Mouse (Mus musculus) midbrain, embryonic 13.5 days (tissue): ENCODE measurements at regions not wholly inside any gene's neighbourhood (a gene's known extent, or its start where the extent isn't known, plus 50 kb on each side); places are given as distances from the start of the nearest gene placed in this dataset.
A peak's percentile ranks its signal among the peaks of the same experiment; 100 is the strongest.
"Not testable (repeated sequence)": the region's sequence is repeated elsewhere in the genome, so short reads cannot be mapped to it uniquely, and the experiment has no call there.

Experiments used
- ATAC-seq: fragments of 200-750 bp; cut with Nextera tagmentation; 2 replicates; pipeline ENCODE4 v1.8.0; 2017; ENCODE audit warnings: mild to moderate bottlenecking, moderate TSS enrichment, moderate library complexity
- H3K27ac ChIP-seq: fragments of 300-500 bp; sonication (generic); 2 replicates; pipeline ENCODE4 v1.5.1; 2015; ENCODE audit warnings: inconsistent platforms, mild to moderate bottlenecking, moderate library complexity
- H3K27me3 ChIP-seq: fragments of 300-500 bp; sonication (generic); 2 replicates; pipeline ENCODE4 v1.6.1; 2015; ENCODE audit warnings: mild to moderate bottlenecking, inconsistent platforms
- H3K36me3 ChIP-seq: fragments of 300-500 bp; sonication (generic); 2 replicates; pipeline ENCODE4 v1.6.1; 2015; ENCODE audit warnings: mild to moderate bottlenecking, inconsistent platforms
- H3K4me1 ChIP-seq: fragments of 300-500 bp; sonication (generic); replicated peaks from 2 replicates; pipeline ENCODE4 v1.6.1; 2015; ENCODE audit warnings: inconsistent platforms
- H3K4me2 ChIP-seq: fragments of 300-500 bp; sonication (generic); replicated peaks from 2 replicates; pipeline ENCODE4 v1.6.1; 2015; ENCODE audit warnings: moderate library complexity, mild to moderate bottlenecking, inconsistent platforms
- H3K4me3 ChIP-seq: fragments of 300-500 bp; sonication (generic); replicated peaks from 2 replicates; pipeline ENCODE4 v1.5.1; 2015; ENCODE audit warnings: mild to moderate bottlenecking, inconsistent platforms
- H3K9ac ChIP-seq: fragments of 300-500 bp; sonication (generic); replicated peaks from 2 replicates; pipeline ENCODE4 v1.6.1; 2015; ENCODE audit warnings: mild to moderate bottlenecking, inconsistent platforms
- H3K9me3 ChIP-seq: fragments of 300-500 bp; sonication (generic); 2 replicates; pipeline ENCODE4 v1.6.1; 2016; ENCODE audit warnings: mild to moderate bottlenecking, inconsistent platforms
- WGBS: fragments of 180-500 bp; shearing (Covaris S2); methylation state at CpG from one replicate; pipeline ENCODE4 v1.1.7; 2015; 5-methylcytosine and 5-hydroxymethylcytosine counted together

DNA sequence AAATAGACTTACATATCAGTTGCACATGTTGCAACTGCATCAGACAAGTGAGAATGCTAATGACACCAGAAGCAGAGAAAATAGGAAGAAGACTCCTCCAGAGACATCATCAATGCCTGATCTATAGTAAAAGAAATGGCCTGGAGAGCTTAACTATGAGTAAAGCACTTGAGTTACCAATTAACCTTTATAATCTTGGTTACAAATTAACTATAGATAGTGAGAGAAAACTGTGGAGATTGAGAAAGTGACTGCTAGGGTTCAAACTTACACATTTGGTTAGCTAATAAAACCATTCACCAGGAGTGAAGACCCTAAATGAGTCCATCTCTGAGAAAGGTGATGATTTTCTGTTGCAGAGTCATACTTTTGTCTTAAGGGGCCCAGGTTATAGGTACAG, 307.4 kb downstream of the Phex start:
- no peaks in the 10 kb centered on the region for H3K9me3 ChIP-seq
- no peak overlapping the region for H3K27ac ChIP-seq
- H3K4me1 ChIP-seq: no peaks in the 10 kb centered on the region
- H3K27me3 ChIP-seq: no peaks in the 10 kb centered on the region
- no peak for ATAC-seq
- H3K4me3 ChIP-seq: no peak overlapping the region
- no peaks in the 10 kb centered on the region for H3K36me3 ChIP-seq
- H3K4me2 ChIP-seq: no peak overlapping the region
- H3K9ac ChIP-seq: no peak overlapping the region

DNA sequence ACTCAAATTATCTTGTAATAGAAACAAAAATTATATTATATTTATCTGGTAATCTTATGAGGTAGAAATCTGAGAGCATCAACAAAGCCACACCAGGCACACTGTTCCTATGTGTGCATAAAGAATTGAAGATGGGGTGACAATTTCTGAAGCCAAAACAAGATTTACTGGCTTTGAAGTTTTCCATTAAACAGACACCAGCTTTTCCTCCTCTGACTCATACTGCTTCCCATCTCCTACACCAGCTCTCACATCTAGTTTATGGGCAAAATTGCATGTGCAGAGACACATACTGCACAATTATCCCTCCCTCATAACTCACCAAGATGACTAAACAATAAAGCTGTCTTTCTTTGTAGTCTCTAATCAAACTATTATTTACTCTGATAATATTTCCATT, 335.1 kb downstream of the Phex start:
- H3K27me3 ChIP-seq: no peaks in the 10 kb centered on the region
- ATAC-seq: no peak
- no peaks in the 10 kb centered on the region for H3K36me3 ChIP-seq
- no peaks in the 10 kb centered on the region for H3K4me1 ChIP-seq
- no peak overlapping the region for H3K4me3 ChIP-seq
- H3K4me2 ChIP-seq: no peak overlapping the region
- no peaks in the 10 kb centered on the region for H3K9me3 ChIP-seq
- H3K27ac ChIP-seq: no peak overlapping the region
- no peak overlapping the region for H3K9ac ChIP-seq

DNA sequence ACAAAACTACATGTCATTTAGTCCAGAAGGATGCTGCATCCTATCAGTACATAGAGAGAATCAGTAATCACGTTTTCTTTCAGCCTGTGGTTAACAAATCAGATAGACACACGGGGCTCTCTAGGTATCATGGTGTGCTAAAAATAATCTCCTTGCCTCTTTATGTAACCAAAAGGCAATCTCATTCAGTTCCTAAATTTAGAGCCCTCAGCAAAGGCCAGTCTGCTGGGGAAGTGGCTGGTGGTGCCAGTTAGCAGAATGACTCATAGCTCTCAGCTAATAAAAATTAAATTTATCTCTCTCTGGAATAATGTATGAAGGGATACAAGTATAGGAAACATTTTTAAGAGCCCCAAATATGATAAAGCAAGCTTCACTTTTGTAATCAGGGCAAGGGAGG, 335.5 kb downstream of the Phex start:
- whole genome bisulfite sequencing: 48% methylated on average over 2 of the region's 2 CpGs
- no peaks in the 10 kb centered on the region for H3K36me3 ChIP-seq
- no peak for ATAC-seq
- H3K4me3 ChIP-seq: no peak overlapping the region
- H3K27ac ChIP-seq: no peak overlapping the region
- H3K27me3 ChIP-seq: no peaks in the 10 kb centered on the region
- H3K9me3 ChIP-seq: no peaks in the 10 kb centered on the region
- H3K4me2 ChIP-seq: no peak overlapping the region
- H3K9ac ChIP-seq: no peak overlapping the region
- no peaks in the 10 kb centered on the region for H3K4me1 ChIP-seq

DNA sequence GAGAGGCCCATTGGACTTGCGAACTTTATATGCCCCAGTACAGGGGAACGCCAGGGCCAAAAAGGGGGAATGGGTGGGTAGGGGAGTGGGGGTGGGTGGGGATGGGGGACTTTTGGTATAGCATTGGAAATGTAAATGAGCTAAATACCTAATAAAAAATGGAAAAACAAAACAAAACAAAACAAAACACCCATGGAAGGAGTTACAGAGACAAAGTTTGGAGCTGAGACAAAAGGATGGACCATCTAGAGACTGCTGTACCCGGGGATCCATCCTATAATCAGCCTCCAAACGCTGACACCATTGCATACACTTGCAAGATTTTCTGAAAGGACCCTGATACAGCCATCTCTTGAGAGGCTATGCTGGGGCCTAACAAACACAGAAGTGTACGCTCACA, 337.1 kb downstream of the Phex start:
- not testable (repeated sequence) for H3K4me1 ChIP-seq, ATAC-seq
- 93% methylated on average over 4 of the region's 5 CpGs for WGBS

DNA sequence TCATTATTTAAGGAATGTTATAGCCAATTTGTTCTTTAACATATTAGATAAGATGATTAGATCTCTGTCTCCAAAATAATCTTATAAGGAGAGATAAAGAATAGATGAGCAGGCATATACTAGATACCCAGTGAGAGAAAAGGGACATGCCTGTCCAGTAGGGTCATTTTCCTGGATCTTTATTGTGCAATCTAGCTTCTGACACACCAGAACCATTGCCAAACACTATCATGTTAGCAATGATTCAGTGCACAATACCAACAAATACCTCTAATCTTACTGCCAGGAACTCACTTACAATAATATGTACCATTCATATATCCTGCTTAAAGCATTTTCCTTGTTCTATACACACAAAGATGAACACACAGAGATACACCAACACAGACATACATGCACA, 338.9 kb downstream of the Phex start:
- Histone ChIP-seq H3K4me2 (no peak overlapping the region), H3K9me3 (no peaks in the 10 kb centered on the region), H3K4me3 (no peak overlapping the region), H3K9ac (no peak overlapping the region), H3K4me1 (no peaks in the 10 kb centered on the region), H3K27ac (no peak overlapping the region), H3K27me3 (no peaks in the 10 kb centered on the region), H3K36me3 (no peaks in the 10 kb centered on the region)
- ATAC-seq: no peak

More for the DNA sequence above, 337.1 kb downstream of the Phex start:
- H3K4me2 ChIP-seq, H3K36me3 ChIP-seq, H3K9ac ChIP-seq, H3K27me3 ChIP-seq, H3K4me3 ChIP-seq, H3K9me3 ChIP-seq, H3K27ac ChIP-seq: not testable (repeated sequence)

DNA sequence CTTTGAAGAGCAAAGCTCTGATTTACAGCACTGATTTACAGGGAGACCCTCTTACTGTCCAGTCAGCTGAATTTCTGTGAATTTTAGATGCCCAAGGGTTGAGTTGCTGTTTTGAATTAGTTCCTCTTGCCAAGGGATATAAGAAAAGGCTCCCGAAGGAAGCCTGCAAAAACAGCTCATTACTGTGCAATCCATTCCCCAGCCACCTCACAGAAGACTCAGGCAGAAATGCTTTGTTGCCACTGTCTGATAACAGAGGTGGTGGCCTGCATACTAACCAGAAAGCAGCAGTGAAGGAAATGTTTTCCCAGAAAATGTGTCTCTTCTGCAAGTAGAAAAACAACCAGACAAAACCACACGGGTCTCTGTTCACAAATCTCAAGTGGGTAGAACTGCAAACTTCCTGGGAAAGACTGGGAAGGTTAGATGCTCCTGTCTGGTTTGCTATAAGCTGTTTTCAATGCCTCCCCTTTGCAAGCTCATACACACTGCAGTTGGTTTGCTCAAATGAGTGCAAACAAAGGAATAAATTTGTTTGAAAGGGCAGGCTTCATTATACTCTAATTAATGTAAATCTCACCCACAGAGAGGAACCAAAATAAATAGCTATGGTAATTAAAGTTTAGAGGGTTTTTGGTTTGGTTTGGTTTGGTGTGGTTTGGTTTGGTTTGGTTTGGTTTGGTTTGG, 363.3 kb downstream of the Phex start:
- Histone ChIP-seq H3K4me2 (no peak overlapping the region), H3K27ac (peak overlapping the region; percentile 76), H3K4me3 (no peak overlapping the region), H3K36me3 (no peaks in the 10 kb centered on the region), H3K9ac (no peak overlapping the region), H3K9me3 (no peaks in the 10 kb centered on the region), H3K27me3 (no peaks in the 10 kb centered on the region), H3K4me1 (0 out of 2 replicates have a peak, but pooled peaks cover 6% of the 10 kb centered on the region)
- 28% methylated on average over 2 of the region's 2 CpGs for WGBS
- peak; percentile 95 for ATAC-seq

DNA sequence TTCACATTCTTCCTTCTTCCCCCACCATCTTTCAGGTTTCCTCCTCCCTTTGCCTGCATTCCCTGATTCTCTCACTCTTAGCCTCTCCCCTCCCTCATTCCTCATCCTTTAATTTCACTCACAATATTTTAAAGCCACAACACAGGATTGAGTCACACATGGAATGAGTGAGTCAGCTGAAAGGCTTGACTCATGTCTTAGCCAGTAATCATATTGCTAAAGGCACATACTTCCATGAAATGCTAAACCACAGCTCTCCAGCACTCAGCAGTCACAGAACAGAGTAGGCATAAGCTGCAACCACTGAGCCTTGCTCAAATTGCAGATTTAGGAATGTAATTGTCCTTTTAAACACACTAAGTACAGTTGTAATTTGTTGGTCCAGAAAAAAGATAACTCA, 386.2 kb downstream of the Phex start:
- Histone ChIP-seq H3K4me3 (no peak overlapping the region), H3K27me3 (no peaks in the 10 kb centered on the region), H3K9me3 (no peaks in the 10 kb centered on the region), H3K9ac (no peak overlapping the region), H3K27ac (no peak overlapping the region), H3K36me3 (no peaks in the 10 kb centered on the region), H3K4me2 (no peak overlapping the region), H3K4me1 (no peaks in the 10 kb centered on the region)
- ATAC-seq: no peak

DNA sequence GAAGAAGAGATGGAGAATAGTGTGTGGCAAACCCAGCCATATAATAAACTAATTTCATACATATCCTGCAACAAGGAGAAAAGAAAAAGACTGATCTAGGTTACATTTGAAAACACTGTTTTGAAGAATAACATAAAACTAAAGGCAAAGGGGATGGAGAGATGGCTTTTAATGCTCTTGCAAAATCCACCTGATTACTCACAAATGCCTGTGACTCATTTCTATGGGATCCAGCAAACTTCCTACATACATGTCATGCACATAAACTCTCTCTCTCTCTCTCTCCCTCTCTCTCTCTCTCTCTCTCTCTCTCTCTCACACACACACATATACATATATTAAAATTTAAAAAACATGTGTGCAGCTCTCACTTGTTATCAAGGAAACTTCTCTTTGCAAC, 390.8 kb downstream of the Phex start:
- no peak overlapping the region for H3K4me2 ChIP-seq
- H3K27ac ChIP-seq: no peak overlapping the region
- H3K4me1 ChIP-seq: no peaks in the 10 kb centered on the region
- no peaks in the 10 kb centered on the region for H3K27me3 ChIP-seq
- H3K36me3 ChIP-seq: no peaks in the 10 kb centered on the region
- no peak overlapping the region for H3K9ac ChIP-seq
- no peak for ATAC-seq
- H3K9me3 ChIP-seq: no peaks in the 10 kb centered on the region
- H3K4me3 ChIP-seq: no peak overlapping the region

DNA sequence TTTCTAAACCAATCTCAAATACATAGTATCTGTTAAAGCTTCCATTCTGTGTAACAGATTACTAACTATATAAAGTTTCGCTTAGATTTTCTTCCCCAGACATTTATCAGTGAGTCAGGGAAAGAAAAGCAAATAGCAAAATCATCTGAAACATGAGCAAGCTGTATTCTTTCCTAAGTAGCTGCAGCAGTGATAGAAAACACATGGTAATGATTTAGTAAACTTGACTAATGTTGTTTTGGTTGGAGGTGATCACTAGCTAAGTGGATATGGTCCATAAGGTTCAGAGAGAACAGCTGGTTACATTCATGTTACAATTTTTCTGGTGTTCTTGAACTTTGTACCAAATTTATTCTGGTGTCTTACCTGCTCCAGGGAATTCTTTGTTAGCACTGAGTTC, 393.3 kb downstream of the Phex start:
- Histone ChIP-seq H3K9ac (no peak overlapping the region), H3K36me3 (no peaks in the 10 kb centered on the region), H3K9me3 (no peaks in the 10 kb centered on the region), H3K4me2 (no peak overlapping the region), H3K4me3 (no peak overlapping the region), H3K4me1 (no peaks in the 10 kb centered on the region), H3K27me3 (no peaks in the 10 kb centered on the region), H3K27ac (no peak overlapping the region)
- no peak for ATAC-seq
- WGBS: 76% methylated on average over 1 of the region's 1 CpGs

DNA sequence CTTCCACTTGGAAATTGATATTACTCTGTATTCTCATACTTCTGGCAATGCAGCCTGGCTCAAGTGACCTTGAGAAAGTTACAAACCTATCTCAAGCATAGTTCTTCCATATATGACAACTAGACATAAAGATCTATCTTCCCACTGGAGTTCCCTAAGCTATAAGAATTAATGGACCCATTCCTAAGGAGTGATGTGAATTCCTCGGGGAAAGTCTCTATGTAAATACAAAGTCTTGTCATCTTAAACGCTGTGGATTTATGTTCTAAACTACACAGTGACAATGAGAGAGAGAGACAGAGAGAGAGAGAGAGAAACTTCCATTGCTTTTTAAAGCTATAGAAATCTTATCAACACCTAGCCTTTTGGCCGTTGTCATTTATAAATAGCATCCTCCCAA, 394.8 kb downstream of the Phex start:
- no peaks in the 10 kb centered on the region for H3K9me3 ChIP-seq
- no peaks in the 10 kb centered on the region for H3K36me3 ChIP-seq
- no peaks in the 10 kb centered on the region for H3K4me1 ChIP-seq
- H3K4me3 ChIP-seq: no peak overlapping the region
- no peak for ATAC-seq
- no peak overlapping the region for H3K4me2 ChIP-seq
- H3K9ac ChIP-seq: no peak overlapping the region
- 84% methylated on average over 3 of the region's 3 CpGs for WGBS
- H3K27ac ChIP-seq: no peak overlapping the region
- H3K27me3 ChIP-seq: no peaks in the 10 kb centered on the region

DNA sequence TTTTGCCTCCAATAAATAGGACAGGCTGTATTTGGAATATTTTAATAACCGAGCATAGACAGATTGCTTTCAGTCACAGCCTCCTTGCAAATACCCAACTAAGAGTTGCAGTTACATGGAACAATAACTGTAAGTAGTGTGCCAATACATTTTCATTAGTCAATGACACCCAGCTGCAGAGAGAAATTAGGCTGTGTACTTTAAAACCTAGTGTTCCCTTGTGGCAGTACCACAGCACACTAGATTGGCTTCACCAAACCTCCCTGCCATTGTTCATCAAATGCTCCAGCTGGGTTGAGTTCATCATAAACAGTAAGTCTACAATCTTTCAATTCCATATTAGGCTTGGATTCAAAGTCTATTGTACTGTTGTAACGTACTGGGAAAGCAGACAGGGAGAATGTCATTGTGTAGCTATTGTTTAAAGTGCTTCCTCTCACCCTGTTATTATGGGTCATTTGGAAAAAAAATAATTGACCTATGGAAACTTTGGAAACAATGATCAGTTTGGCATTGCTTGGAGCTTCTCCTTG, 425.1 kb downstream of the Phex start:
- no peak for ATAC-seq
- WGBS: 64% methylated on average over 2 of the region's 2 CpGs
- Histone ChIP-seq H3K9ac (no peak overlapping the region), H3K27ac (no peak overlapping the region), H3K36me3 (no peaks in the 10 kb centered on the region), H3K4me1 (no peaks in the 10 kb centered on the region), H3K27me3 (no peaks in the 10 kb centered on the region), H3K4me2 (no peak overlapping the region), H3K4me3 (no peak overlapping the region), H3K9me3 (no peaks in the 10 kb centered on the region)

DNA sequence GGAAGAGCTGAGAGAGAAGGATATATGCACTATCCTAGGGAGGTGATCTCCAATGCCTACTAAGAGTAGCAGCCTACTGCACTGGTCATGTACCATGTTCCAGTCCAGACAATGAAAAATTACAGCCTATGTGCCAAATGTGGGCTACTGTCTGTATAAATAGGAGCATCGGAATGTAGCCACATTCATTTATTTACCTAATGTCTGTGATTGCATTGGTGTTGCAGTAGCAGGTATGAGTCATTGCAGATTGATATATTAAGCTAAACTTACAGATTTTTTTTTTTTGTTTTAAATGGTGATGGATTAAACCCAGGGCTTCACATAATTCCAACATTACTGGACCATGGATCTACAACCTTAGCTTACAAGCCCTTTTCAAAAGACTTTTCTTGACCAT, 468.0 kb downstream of the Phex start:
- no peaks in the 10 kb centered on the region for H3K9me3 ChIP-seq
- H3K36me3 ChIP-seq: no peaks in the 10 kb centered on the region
- no peaks in the 10 kb centered on the region for H3K27me3 ChIP-seq
- H3K4me2 ChIP-seq: no peak overlapping the region
- no peak overlapping the region for H3K4me3 ChIP-seq
- no peak overlapping the region for H3K27ac ChIP-seq
- no peaks in the 10 kb centered on the region for H3K4me1 ChIP-seq
- H3K9ac ChIP-seq: no peak overlapping the region
- 86% methylated on average over 1 of the region's 1 CpGs for WGBS
- no peak for ATAC-seq

DNA sequence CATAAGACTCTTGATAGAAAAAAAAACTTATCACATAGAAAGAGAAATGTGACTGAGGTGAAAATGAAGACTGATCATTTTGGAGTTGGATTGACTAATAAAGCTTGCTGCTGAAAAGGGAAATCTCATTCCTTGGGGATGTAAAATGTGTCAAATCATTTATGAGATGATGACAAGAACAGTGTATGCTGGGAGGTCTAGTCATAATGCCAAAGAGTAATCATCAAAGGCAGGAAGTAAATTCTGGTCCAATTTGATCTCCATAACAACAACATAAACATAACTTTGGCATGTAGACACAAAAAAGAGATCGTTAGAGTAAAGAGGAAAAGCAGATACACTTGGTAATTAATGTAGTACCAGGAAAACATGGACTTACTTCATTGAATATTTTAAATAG, 470.9 kb downstream of the Phex start:
- Histone ChIP-seq H3K9me3 (no peaks in the 10 kb centered on the region), H3K4me1 (no peaks in the 10 kb centered on the region), H3K36me3 (no peaks in the 10 kb centered on the region), H3K27ac (no peak overlapping the region), H3K4me3 (no peak overlapping the region), H3K9ac (no peak overlapping the region), H3K27me3 (no peaks in the 10 kb centered on the region), H3K4me2 (no peak overlapping the region)
- 81% methylated on average over 1 of the region's 1 CpGs for WGBS
- no peak for ATAC-seq
